Mouse (Mus musculus): ENCODE results near the gene Pdlim5.

Gene Pdlim5

DNA sequence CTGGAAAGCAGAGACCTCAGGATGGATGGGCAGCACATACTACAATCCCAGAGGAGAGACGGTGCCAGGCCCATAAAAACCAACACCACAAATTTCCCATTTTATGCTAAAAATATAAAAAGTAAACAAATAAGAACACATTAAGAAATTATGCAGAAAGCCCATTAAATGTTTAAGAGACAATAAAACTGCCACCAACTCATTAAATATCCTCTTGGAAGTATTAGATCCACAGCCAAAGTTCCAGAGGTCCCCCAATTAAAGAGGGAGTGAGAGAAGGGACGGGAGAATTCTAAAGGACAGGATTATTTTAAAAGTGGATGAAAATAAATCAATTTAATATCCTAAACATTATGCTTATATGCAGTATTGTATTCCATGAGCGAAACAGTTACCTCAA is 183.3 kb downstream of the Pdlim5 start:
- no peak for TF ChIP-seq GATA4 (IDR thresholded peaks at IDR 0.05; ENCODE audit: insufficient replicate concordance, low read length)

DNA sequence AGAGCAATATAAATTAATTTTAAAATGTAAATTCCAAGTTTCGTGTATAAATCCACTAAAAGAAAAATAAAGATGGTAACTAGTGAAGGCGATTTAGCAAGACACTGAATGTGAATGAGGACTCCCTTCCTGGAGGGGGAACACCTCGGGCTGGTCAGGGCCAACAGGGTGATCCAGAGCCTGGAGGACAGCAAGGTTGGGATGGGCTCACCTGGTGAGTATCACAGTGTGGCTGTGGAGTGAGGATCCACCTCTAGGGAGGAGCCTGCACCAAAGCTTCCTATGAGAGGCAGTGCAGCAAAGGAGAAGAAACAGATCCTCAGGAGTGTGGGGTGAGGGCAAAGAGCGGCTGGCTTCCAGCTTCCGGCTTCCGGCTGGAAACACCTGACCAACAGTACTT is 185.5 kb downstream of the Pdlim5 start:
- no peak for TF ChIP-seq GATA4 (IDR thresholded peaks at IDR 0.05; ENCODE audit: insufficient replicate concordance, low read length)

DNA sequence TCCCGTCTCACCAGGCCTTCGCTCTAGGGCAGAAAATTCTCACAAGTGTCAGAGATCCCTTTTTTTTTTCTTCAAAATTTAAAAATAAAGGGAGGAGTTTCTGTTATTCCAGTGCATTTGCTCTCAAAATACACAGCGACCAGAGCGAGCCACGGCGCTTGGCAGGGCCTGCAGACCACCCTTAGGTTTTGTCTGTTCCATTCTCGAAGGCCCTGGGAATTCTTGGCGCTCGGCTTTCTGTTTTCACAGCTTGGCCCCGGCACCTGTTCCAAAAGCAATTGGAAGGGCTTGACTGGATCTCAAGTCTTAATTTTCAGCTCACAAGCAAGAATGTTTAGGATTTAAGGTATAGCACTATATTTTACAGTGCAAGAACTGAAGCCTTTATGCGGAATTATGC is 186.4 kb downstream of the Pdlim5 start:
- no peak for TF ChIP-seq GATA4 (IDR thresholded peaks at IDR 0.05; ENCODE audit: insufficient replicate concordance, low read length)

DNA sequence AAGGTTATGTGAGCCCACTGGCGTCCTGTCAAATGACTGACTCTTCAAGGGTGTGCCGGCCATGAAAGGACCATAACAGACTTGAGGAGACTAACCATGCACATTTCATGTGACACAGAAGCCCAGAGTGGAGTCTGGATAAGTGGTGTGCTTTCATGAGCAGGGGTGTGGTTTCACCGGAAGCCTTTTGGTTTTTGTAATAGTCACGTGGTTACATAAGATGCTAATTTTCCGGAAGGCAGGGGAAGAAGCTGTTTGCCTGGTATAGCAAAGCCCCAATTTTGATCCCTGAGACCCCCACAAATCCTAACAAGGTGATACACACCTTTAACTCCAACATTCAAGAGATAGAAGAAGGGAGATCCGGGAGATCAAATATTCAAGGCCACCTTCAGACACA is 188.0 kb downstream of the Pdlim5 start:
- no peak for TF ChIP-seq GATA4 (IDR thresholded peaks at IDR 0.05; ENCODE audit: insufficient replicate concordance, low read length)

DNA sequence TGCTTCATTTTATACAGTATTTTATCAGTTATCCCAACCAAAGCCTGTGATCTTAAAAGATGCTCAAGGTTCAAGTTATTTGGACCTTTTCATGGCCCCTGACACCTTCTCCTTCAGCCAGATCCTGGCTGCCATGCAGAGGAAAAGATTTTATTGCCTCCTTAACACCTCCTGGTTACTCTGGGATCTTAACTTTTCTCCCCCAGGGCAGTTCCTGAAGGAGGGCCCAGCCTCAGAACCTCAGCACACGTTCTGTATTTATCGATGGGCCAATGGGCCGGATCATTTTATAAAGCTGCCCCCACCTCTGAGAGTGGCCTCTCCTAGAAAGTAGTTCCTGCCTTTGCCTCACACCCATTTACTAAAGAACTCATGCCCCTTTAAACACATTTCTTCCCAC is 189.2 kb downstream of the Pdlim5 start:
- TF ChIP-seq GATA4 (IDR thresholded peaks at IDR 0.05; ENCODE audit: insufficient replicate concordance, low read length) = no peak

DNA sequence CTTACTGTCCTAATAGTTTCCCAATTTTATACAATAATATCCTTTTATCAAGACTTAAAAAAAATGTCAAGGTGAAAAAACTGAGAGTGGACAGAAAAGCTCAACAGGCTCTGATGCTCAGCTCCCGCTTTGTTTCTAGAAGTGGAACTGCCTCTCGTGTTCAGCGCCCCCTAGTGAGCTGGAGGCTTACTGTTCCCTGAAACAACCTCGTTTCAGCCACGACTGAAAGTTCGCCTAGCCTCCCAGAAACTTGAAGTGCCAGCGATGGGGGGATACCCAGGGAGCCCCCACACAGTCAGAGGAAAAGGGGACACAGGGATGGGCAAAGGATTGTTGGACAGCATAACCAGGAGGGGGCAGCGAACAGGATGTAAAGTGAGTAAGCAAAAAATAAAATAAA is 199.4 kb downstream of the Pdlim5 start:
- TF ChIP-seq GATA4 (IDR thresholded peaks at IDR 0.05; ENCODE audit: insufficient replicate concordance, low read length) = no peak
